Mouse (Mus musculus) cerebellum, adult 11-12 months (tissue): Measurements from ENCODE around the gene Arhgef7.
"Not testable (repeated sequence)": the region's sequence is repeated elsewhere in the genome, so short reads cannot be mapped to it uniquely, and the experiment has no call there.

Experiments used
- DNase-seq: peaks from one replicate; pipeline ENCODE4 v3.0.0; 2022

The Arhgef7 gene

DNA sequence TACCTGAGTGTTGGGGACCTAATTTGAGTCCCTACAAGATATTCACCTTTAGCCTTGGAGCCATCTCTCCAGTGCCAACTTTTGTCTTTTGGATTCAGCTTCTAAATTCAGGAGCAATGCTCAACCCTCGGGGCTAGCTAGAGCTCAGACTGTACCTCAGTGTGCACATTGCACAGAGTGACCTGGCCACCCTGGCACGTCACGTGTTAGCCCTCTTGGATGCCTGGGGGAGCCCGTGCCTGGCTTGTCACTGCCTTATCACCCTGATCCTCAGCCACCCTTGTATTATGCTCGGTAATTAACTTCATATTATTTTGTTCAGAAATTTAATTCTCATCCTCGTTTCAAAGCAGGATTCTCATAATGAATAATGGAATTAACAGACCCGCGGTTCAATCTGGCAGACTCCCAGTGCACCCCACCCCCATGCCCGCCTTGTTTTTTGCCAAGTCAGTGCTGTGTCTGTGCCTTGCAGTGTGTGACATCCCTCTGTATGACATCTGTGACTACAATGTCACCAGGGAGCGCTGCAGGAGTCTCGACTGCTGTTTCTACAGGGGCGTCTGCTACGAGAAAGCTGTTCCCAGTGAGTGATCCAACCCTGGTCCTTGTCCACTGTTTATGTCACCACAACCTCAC is 116.3 kb downstream of the Arhgef7 start:
- DNase-seq, result no peak

- no peak for DNase-seq
Measured at GRCm38 (mm10) chr8:11844316-11844685, 116.8 kb downstream of the Arhgef7 start.

- DNase-seq, result no peak
Measured at GRCm38 (mm10) chr8:11846807-11847206, 119.3 kb downstream of the Arhgef7 start.

DNA sequence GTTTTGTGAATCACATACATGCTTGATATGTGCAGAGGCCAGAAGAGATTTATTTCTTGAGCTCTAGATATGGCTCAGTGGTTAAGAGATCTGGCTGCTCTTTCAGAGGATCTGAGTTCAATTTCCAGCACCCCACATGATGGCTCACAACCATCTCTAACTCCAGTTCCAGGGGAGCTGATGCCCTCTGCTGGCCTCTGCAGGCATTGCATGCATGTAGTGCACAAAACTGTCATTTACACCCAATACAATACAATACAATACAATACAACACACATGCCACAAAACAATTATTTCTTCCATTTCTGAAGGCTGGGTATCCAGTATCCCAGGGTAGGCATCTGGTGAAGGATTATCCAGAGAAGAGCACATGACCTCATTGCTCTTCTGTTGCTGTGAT is 140.3 kb downstream of the Arhgef7 start:
- no peak for DNase-seq

DNA sequence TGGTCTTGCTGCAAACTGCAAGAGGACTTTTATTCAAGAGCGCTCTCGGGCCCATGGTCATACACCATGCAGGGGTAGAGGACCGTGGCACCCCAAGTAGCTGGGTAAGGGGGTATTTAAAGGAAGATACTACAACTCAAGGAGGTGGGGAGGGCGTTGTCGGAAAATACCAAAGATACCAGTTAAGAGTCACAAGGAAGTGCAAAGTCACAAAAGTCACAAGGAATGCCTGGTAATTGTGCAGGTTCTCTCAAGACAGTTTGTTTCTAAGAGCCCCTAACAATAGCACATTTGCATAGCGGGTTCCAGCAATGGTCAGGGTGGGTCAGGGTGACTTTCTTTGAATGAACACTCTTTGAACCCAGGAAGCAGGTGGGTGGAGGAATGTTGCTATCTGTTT is 146.7 kb downstream of the Arhgef7 start:
- DNase-seq, result not testable (repeated sequence)

- no peak for DNase-seq
Measured at GRCm38 (mm10) chr8:11884646-11885045, 157.1 kb downstream of the Arhgef7 start.
